Mouse (Mus musculus) lung, postnatal 0 days (tissue): ENCODE results near the gene Rcvrn.

ENCODE experiments used
- CTCF ChIP-seq: IDR thresholded peaks from 2 replicates; pipeline ENCODE4 v1.5.1; 2016; ENCODE audit warnings: antibody characterized with exemption, mild to moderate bottlenecking
- EP300 ChIP-seq: IDR thresholded peaks from 2 replicates; pipeline ENCODE4 v1.6.1; 2016; ENCODE audit warnings: antibody characterized with exemption, mild to moderate bottlenecking, control low read depth

DNA sequence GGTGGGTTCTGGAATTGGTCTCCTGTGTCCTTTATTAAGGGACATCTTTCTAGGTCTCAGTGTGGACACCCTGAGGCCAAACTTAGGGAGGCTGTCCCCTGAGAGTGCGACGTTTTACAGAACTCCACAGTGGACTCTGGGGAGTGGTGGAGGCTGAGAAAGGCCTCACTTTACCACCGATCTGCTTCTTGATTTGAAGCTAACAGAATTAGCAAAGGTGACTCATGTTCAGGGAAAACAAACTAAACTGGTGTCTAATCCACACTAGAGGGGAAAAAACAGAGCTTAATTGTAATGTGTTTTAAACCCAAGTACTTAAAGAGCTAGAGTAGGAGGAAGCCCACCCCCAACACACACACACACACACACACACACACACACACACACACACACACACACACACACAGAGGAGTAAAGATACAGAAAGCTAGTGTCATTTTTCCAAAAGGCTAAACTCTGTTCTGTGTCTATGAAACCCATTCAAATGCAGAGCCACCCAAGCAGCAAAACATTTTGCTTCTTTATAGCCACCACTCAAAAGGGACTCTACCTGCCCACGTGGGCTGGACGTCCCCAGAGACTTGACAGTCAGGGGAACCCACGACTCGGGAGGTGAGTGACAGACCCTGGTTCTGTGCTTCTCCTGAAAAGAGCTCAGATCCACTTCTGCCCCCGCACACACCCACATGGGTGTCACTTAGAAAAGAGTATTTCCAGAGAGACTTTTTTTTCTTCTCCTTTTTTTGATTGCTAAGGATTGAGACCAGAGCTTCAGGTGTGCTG, 28.3 kb downstream of the Rcvrn start:
- no peak for TF ChIP-seq EP300
- TF ChIP-seq CTCF = no peak
